Mouse (Mus musculus) forebrain, embryonic 14.5 days (tissue): Measurements from ENCODE around the gene Bcl2a1c. TPM values are rescaled to one million over a fixed set of nuclear protein-coding genes. Genes with fewer than 3 reads are reported as not detected.
"Not testable (repeated sequence)": the region's sequence is repeated elsewhere in the genome, so short reads cannot be mapped to it uniquely, and the experiment has no call there.

Experiments used
- ATAC-seq: fragments of 200-750 bp; cut with Nextera tagmentation; 2 replicates; pipeline ENCODE4 v1.8.0; 2017; ENCODE audit warnings: mild to moderate bottlenecking, moderate library complexity
- DNase-seq: peaks from one replicate; pipeline ENCODE4 v3.0.0-alpha.2; 2015; ENCODE audit warnings: low spot score
- H3K27ac ChIP-seq: fragments of 300-500 bp; sonication (generic); 2 replicates; pipeline ENCODE4 v1.5.1; 2014; ENCODE audit warnings: low read depth, mild to moderate bottlenecking, control low read depth, low read length, moderate library complexity
- H3K27me3 ChIP-seq: fragments of 300-500 bp; sonication (generic); replicated peaks from 2 replicates; pipeline ENCODE4 v1.6.1; 2014; ENCODE audit warnings: low read length, control low read depth, mixed read lengths; ENCODE audit not compliant: control insufficient read depth, insufficient read depth
- H3K36me3 ChIP-seq: fragments of 300-500 bp; sonication (generic); 2 replicates; pipeline ENCODE4 v1.6.1; 2014; ENCODE audit warnings: low read length, control low read depth; ENCODE audit not compliant: control insufficient read depth, insufficient read depth
- H3K4me1 ChIP-seq: fragments of 300-500 bp; sonication (generic); 2 replicates; pipeline ENCODE4 v1.6.1; 2014; ENCODE audit warnings: antibody characterized with exemption, low read length, control low read depth; ENCODE audit not compliant: control insufficient read depth, insufficient read depth
- H3K4me2 ChIP-seq: fragments of 300-500 bp; sonication (generic); 2 replicates; pipeline ENCODE4 v1.6.1; 2014; ENCODE audit warnings: mild to moderate bottlenecking, control low read depth, low read length
- H3K4me3 ChIP-seq: fragments of 300-500 bp; sonication (generic); 2 replicates; pipeline ENCODE4 v1.5.1; 2014; ENCODE audit warnings: low read depth, low read length, control low read depth
- H3K9ac ChIP-seq: fragments of 300-500 bp; sonication (generic); 2 replicates; pipeline ENCODE4 v1.6.1; 2014; ENCODE audit warnings: mild to moderate bottlenecking, low read length, control low read depth, moderate library complexity
- H3K9me3 ChIP-seq: fragments of 300-500 bp; sonication (generic); replicated peaks from 2 replicates; pipeline ENCODE4 v1.6.1; 2016; ENCODE audit warnings: low read length, control low read depth, mixed read lengths; ENCODE audit not compliant: control insufficient read depth
- WGBS: fragments of 180-500 bp; shearing (Covaris S2); extraction: QIAGEN DNeasy Blood & Tissue Kit; methylation state at CpG from one replicate; pipeline ENCODE4 v1.1.7; 2014; 5-methylcytosine and 5-hydroxymethylcytosine counted together
- polyA plus RNA-seq: library from polyadenylated mRNA; unstranded; fragments of >200 nt; fragmentation: Nextera tagmentation; extraction: Ambion mirVana; gene quantifications from 2 replicates; pipeline ENCODE4 v1.2.1, GENCODE M21; 2014

Bcl2a1c gene
- polyA plus RNA-seq = not detected in 2 replicates

- H3K9ac ChIP-seq, ATAC-seq, H3K27ac ChIP-seq, H3K4me2 ChIP-seq, DNase-seq, H3K9me3 ChIP-seq, H3K4me1 ChIP-seq, H3K36me3 ChIP-seq, H3K4me3 ChIP-seq, H3K27me3 ChIP-seq: not testable (repeated sequence)
- WGBS = 84% methylated on average over 9 of the region's 9 CpGs
Observed at GRCm38 (mm10) chr9:114329855-114330254, at the start of gene Bcl2a1c. Bcl2a1c (plus strand) TSS chr9:114330135.

DNA sequence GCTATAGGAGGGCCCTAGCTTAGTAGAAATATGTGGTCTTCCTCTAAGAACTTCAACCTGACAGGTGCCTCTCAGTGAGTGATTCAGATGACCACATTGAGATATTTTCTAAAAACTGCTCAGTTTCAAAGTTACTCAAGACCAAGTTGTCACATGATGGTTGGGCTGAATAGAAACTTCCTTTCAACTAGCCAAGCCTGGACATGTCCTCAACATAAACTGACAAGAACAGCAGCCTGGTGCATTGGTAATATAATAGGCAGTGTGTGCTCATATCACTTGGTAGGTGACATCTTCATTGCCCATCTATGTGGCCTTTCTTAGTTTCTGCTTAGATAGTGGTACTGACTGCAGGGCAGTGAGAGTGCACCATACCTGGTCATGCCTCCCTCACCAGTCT is 24.0 kb upstream of the Bcl2a1c start:
- H3K36me3 ChIP-seq, H3K27ac ChIP-seq, DNase-seq, H3K9ac ChIP-seq, H3K27me3 ChIP-seq, H3K4me3 ChIP-seq, H3K9me3 ChIP-seq, H3K4me2 ChIP-seq, H3K4me1 ChIP-seq, ATAC-seq: not testable (repeated sequence)

GRCm38 (mm10) chr9:114311752-114312151 is 18.2 kb upstream of the Bcl2a1c start:
- H3K4me3 ChIP-seq, H3K9me3 ChIP-seq, DNase-seq, H3K9ac ChIP-seq, H3K36me3 ChIP-seq, H3K4me1 ChIP-seq, H3K27ac ChIP-seq, ATAC-seq, H3K27me3 ChIP-seq, H3K4me2 ChIP-seq: not testable (repeated sequence)
- 66% methylated on average over 2 of the region's 2 CpGs for WGBS

- no peaks in the 10 kb centered on the region for H3K9me3 ChIP-seq
- WGBS = 2% methylated on average over 2 of the region's 2 CpGs
- no peak overlapping the region for H3K4me3 ChIP-seq
- no peak overlapping the region for H3K9ac ChIP-seq
- peak; percentile 50 for DNase-seq
- no peaks in the 10 kb centered on the region for H3K36me3 ChIP-seq
- H3K4me1 ChIP-seq = no peaks in the 10 kb centered on the region
- H3K27me3 ChIP-seq = no peaks in the 10 kb centered on the region
- ATAC-seq = no peak
- no peak overlapping the region for H3K27ac ChIP-seq
- H3K4me2 ChIP-seq = no peak overlapping the region
Observed at GRCm38 (mm10) chr9:114318021-114318420, 11.9 kb upstream of the Bcl2a1c start.

GRCm38 (mm10) chr9:114326011-114326748 is 3.8 kb upstream of the Bcl2a1c start:
- no peak overlapping the region for H3K27ac ChIP-seq
- ATAC-seq = no peak
- WGBS = 68% methylated on average over 3 of the region's 3 CpGs

GRCm38 (mm10) chr9:114328332-114328731 is 1.6 kb upstream of the Bcl2a1c start:
- not testable (repeated sequence) for H3K9me3 ChIP-seq, H3K27ac ChIP-seq, H3K27me3 ChIP-seq, H3K36me3 ChIP-seq, H3K9ac ChIP-seq, H3K4me3 ChIP-seq, H3K4me2 ChIP-seq, DNase-seq, ATAC-seq, H3K4me1 ChIP-seq

More at GRCm38 (mm10) chr9:114326011-114326748, 3.8 kb upstream of the Bcl2a1c start:
- DNase-seq = no peak
- H3K9ac ChIP-seq = no peak overlapping the region
- H3K27me3 ChIP-seq = no peaks in the 10 kb centered on the region
- no peaks in the 10 kb centered on the region for H3K9me3 ChIP-seq
- no peak overlapping the region for H3K4me3 ChIP-seq
- no peaks in the 10 kb centered on the region for H3K36me3 ChIP-seq
- no peak overlapping the region for H3K4me2 ChIP-seq
- H3K4me1 ChIP-seq = no peaks in the 10 kb centered on the region

- no peaks in the 10 kb centered on the region for H3K27me3 ChIP-seq
- ATAC-seq = peak; percentile 93
- H3K4me1 ChIP-seq = no peaks in the 10 kb centered on the region
- no peak overlapping the region for H3K27ac ChIP-seq
- no peaks in the 10 kb centered on the region for H3K9me3 ChIP-seq
- no peaks in the 10 kb centered on the region for H3K36me3 ChIP-seq
- H3K4me3 ChIP-seq = peak overlapping the region; percentile 46
- H3K9ac ChIP-seq = peak overlapping the region; percentile 63
- peak; percentile 89 for DNase-seq
- peak overlapping the region; percentile 79 for H3K4me2 ChIP-seq
- WGBS = under 1% methylated on average over 48 of the region's 48 CpGs
Observed at GRCm38 (mm10) chr9:114367783-114368470, 38.0 kb downstream of the Bcl2a1c start.

DNA sequence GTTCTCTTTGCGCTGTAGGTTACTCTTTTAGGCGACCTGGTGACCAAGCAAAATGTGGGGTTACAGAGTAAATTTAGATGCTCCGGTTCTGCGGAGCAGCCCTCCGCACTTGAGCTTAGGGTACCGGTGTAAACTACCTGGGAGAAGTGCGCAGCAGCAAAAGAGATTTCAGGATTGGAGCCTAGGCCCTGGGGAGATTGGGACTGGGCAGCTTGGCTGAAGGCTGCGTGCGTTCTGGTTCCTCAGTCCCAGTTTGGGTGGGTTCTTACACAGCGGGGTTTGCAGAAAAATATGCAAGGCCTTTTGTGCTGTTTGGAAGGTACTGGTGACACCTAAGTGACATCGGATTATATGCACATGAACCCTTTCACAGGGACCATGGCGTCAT is 38.5 kb downstream of the Bcl2a1c start:
- peak overlapping the region; percentile 63 for H3K9ac ChIP-seq

GRCm38 (mm10) chr9:114369389-114369788 is 39.5 kb downstream of the Bcl2a1c start:
- H3K4me3 ChIP-seq, H3K9ac ChIP-seq, H3K9me3 ChIP-seq, H3K27me3 ChIP-seq, H3K4me1 ChIP-seq, ATAC-seq, H3K36me3 ChIP-seq, H3K4me2 ChIP-seq, H3K27ac ChIP-seq: not testable (repeated sequence)
- peak; percentile 19 for DNase-seq
- WGBS = 55% methylated on average over 5 of the region's 5 CpGs

More for the DNA sequence above, 38.5 kb downstream of the Bcl2a1c start:
- peak overlapping the region; percentile 46 for H3K4me3 ChIP-seq
- H3K4me1 ChIP-seq = no peaks in the 10 kb centered on the region
- ATAC-seq (peak; percentile 62), DNase-seq (peak; percentile 27)
- no peaks in the 10 kb centered on the region for H3K36me3 ChIP-seq
- 11% methylated on average over 12 of the region's 12 CpGs for WGBS
- H3K4me2 ChIP-seq = peak overlapping the region; percentile 79
- H3K27ac ChIP-seq = no peak overlapping the region
- no peaks in the 10 kb centered on the region for H3K27me3 ChIP-seq
- no peaks in the 10 kb centered on the region for H3K9me3 ChIP-seq
